Mouse (Mus musculus): ENCODE results near the gene Fggy. TPM values are rescaled to one million over a fixed set of nuclear protein-coding genes. Genes with fewer than 3 reads are reported as not detected.

Gene Fggy
- polyA plus RNA-seq, 2 experiments, result 14.9 to 19.3 TPM

DNA sequence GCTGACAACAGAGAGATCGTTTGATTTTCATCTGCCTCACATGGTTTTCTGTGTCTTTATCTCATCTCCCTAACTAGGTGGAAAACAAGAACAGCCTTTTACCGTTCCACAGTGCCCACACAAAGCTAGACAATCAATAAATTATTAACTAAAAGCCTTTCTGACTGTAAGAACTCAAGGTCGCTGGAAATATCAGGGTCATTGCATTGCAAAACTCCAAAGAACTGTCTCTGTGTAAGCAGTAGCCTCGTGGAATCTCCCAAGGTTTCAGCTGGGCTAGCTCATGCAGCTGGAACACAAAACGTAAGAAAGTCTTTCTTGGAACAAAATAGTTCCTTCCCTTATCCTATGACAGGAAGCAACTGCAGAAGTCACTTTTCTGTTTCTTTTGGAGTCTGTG, 180.9 kb downstream of the Fggy start:
- no peak overlapping the region for H3K4me3 ChIP-seq (ENCODE audit: insufficient read depth in 1 of 2, low read depth in 2 of 2, low read length in 2 of 2)
- peaks cover 0 to 15% of the 10 kb centered on the region in 2 experiments; a peak in 2 of 4 replicates for H3K4me1 ChIP-seq (replicated peaks; ENCODE audit: control insufficient read depth in 2 of 2, insufficient read depth in 2 of 2, low read length in 1 of 2)
- TF ChIP-seq EP300 (IDR thresholded peaks at IDR 0.05; ENCODE audit: low read depth) (no peak), CTCF (IDR thresholded peaks at IDR 0.05; ENCODE audit: low read depth) (no peak)
- no peaks in the 10 kb centered on the region for H3K36me3 ChIP-seq (replicated peaks; ENCODE audit: control insufficient read depth, insufficient read depth, low read depth)
- 25% methylated on average over 5 of the region's 5 CpGs for WGBS (ENCODE audit: insufficient replicate concordance)
- H3K9ac ChIP-seq (replicated peaks), result no peak overlapping the region
- no peak overlapping the region for H3K27ac ChIP-seq
- peak; percentile 10 to 16 (median 11) for DNase-seq (ENCODE audit: low read depth in 3 of 3, low spot score in 3 of 3)
- H3K9me3 ChIP-seq (ENCODE audit: control insufficient read depth, low read length), result no peaks in the 10 kb centered on the region
- ATAC-seq (ENCODE audit: insufficient read depth), result peak; percentile 55; the same call in 1 of the 2 replicates
- no peaks in the 10 kb centered on the region for H3K27me3 ChIP-seq (ENCODE audit: control insufficient read depth, insufficient read depth, low read length)
- H3K4me2 ChIP-seq (ENCODE audit: low read depth), result no peak overlapping the region

DNA sequence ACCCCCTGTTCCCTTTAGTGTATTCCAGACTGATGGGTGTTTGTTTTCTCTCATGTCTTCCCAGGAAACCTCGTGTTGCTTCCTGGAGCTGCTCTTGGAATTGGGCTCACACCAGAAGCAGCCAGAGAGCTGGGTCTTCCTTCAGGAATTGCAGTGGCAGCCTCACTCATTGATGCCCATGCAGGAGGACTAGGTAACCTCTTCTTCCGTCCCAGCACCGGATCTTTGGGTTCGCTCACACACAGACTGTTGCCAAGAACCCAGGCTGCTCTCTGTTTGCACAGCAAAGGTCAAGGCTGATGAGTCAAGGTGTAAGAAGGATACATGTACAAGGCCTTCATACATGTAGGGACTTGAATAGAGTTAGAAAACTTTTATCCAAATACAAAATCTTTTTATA, 181.4 kb downstream of the Fggy start:
- ATAC-seq (ENCODE audit: insufficient read depth) (no peak), DNase-seq (ENCODE audit: low read depth in 3 of 3, low spot score in 3 of 3) (no peak)
- TF ChIP-seq CTCF (IDR thresholded peaks at IDR 0.05; ENCODE audit: low read depth), result no peak
- TF ChIP-seq EP300 (IDR thresholded peaks at IDR 0.05; ENCODE audit: low read depth), result no peak
- Histone ChIP-seq H3K36me3 (replicated peaks; ENCODE audit: control insufficient read depth, insufficient read depth, low read depth) (no peaks in the 10 kb centered on the region), H3K4me3 (ENCODE audit: insufficient read depth in 1 of 2, low read depth in 2 of 2, low read length in 2 of 2) (no peak overlapping the region), H3K9ac (replicated peaks) (no peak overlapping the region), H3K9me3 (ENCODE audit: control insufficient read depth, low read length) (no peaks in the 10 kb centered on the region), H3K4me2 (ENCODE audit: low read depth) (no peak overlapping the region), H3K27ac (no peak overlapping the region), H3K27me3 (ENCODE audit: control insufficient read depth, insufficient read depth, low read length) (no peaks in the 10 kb centered on the region), H3K4me1 (replicated peaks; ENCODE audit: control insufficient read depth in 2 of 2, insufficient read depth in 2 of 2, low read length in 1 of 2) (peaks cover 0 to 15% of the 10 kb centered on the region in 2 experiments; a peak in 2 of 4 replicates)
- WGBS (ENCODE audit: insufficient replicate concordance), result 58% methylated on average over 4 of the region's 4 CpGs

DNA sequence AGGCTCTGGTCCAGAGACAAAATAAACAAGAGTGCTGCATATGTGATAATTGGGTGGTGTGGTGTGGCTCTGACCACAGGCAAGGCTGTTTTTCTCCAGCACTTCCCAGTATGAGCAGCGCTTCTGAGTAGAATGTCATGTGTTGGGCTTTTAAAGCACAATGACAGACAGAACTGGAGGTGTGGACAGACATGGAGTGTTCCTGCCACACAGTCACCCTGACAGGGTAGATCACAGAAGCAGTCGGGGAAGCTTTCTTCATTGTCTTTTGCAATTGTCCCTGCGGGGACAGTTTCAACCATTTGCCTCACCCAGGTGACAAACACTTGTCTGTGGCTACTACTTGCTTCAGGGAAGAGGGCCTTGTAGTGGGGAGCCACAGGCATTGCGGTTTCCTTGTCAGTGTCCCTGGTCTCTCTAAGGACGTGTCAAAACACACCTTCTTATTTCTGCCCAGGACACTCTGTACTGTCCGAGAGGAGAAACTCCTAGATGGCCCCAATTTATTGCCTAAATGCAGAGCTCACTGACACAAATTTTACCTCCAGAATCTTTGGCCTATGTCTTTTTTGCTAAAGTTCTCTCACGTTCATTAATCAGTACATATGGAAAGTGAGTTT, 183.9 kb downstream of the Fggy start:
- ATAC-seq (ENCODE audit: insufficient read depth) (no peak), DNase-seq (ENCODE audit: low read depth in 3 of 3, low spot score in 3 of 3) (peak in 1 of 3 experiments; percentile 3)
- Histone ChIP-seq H3K9ac (replicated peaks) (no peak overlapping the region), H3K27me3 (ENCODE audit: control insufficient read depth, insufficient read depth, low read length) (no peaks in the 10 kb centered on the region), H3K36me3 (replicated peaks; ENCODE audit: control insufficient read depth, insufficient read depth, low read depth) (no peaks in the 10 kb centered on the region), H3K4me2 (ENCODE audit: low read depth) (no peak overlapping the region), H3K9me3 (ENCODE audit: control insufficient read depth, low read length) (no peaks in the 10 kb centered on the region), H3K4me1 (replicated peaks; ENCODE audit: control insufficient read depth in 2 of 2, insufficient read depth in 2 of 2, low read length in 1 of 2) (peaks cover 0 to 13% of the 10 kb centered on the region in 2 experiments; a peak in 2 of 4 replicates), H3K27ac (no peak overlapping the region), H3K4me3 (ENCODE audit: insufficient read depth in 1 of 2, low read depth in 2 of 2, low read length in 2 of 2) (no peak overlapping the region)
- TF ChIP-seq EP300 (IDR thresholded peaks at IDR 0.05; ENCODE audit: low read depth) (no peak), CTCF (IDR thresholded peaks at IDR 0.05; ENCODE audit: low read depth) (no peak)
- 22% methylated on average over 7 of the region's 7 CpGs for WGBS (ENCODE audit: insufficient replicate concordance)

DNA sequence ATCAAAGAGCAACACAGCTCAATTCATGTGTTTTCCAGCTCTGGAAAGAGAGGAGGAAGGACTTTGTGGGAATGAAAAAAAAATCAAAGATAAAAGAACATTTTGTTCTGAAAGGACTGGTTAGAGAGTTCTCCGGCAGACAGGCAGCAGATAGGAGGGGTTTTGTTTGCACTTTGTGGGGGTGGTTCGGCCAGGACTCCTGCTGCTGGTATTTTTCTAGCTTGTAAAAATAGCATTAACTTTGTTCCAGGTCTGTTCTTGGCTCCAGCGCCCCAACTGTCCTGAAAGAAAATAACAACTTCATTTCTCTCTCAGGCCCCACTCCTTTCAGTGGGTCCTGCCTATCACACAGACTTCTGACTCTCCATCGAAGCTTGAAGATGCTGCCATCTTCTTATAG, 185.7 kb downstream of the Fggy start:
- no peaks in the 10 kb centered on the region for H3K9me3 ChIP-seq (ENCODE audit: control insufficient read depth, low read length)
- ATAC-seq (ENCODE audit: insufficient read depth), result no peak
- H3K4me3 ChIP-seq (ENCODE audit: insufficient read depth in 1 of 2, low read depth in 2 of 2, low read length in 2 of 2), result no peak overlapping the region
- H3K27ac ChIP-seq, result no peak overlapping the region
- no peak overlapping the region for H3K9ac ChIP-seq (replicated peaks)
- no peak overlapping the region for H3K4me2 ChIP-seq (ENCODE audit: low read depth)
- DNase-seq (ENCODE audit: low read depth in 3 of 3, low spot score in 3 of 3), result no peak
- TF ChIP-seq EP300 (IDR thresholded peaks at IDR 0.05; ENCODE audit: low read depth) (no peak), CTCF (IDR thresholded peaks at IDR 0.05; ENCODE audit: low read depth) (no peak)
- no peaks in the 10 kb centered on the region for H3K36me3 ChIP-seq (replicated peaks; ENCODE audit: control insufficient read depth, insufficient read depth, low read depth)
- H3K4me1 ChIP-seq (replicated peaks; ENCODE audit: control insufficient read depth in 2 of 2, insufficient read depth in 2 of 2, low read length in 1 of 2), result peaks cover 0 to 11% of the 10 kb centered on the region in 2 experiments; a peak in 2 of 4 replicates
- H3K27me3 ChIP-seq (ENCODE audit: control insufficient read depth, insufficient read depth, low read length), result no peaks in the 10 kb centered on the region
- 44% methylated on average over 4 of the region's 4 CpGs for WGBS (ENCODE audit: insufficient replicate concordance)

DNA sequence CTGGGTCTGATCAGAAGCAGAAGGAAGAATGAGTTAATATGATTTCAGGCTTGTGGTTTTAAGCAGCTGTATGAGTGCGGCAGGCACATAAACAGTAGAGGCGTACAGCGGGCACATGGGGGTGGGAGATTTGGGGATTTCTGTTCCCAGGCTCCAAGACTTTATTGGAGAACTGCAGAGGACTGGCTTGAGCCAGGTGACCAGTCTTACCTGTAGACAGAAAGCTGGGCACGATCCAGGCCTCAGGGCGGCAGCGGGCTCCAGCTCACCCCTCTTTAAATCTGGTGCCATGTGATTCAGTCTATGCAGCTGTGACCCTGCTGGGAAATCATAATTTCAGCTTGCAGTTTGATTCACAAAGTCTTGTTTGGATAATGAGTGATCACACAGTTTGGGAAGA, 189.6 kb downstream of the Fggy start:
- Histone ChIP-seq H3K9ac (replicated peaks) (no peak overlapping the region), H3K27me3 (ENCODE audit: control insufficient read depth, insufficient read depth, low read length) (no peaks in the 10 kb centered on the region), H3K36me3 (replicated peaks; ENCODE audit: control insufficient read depth, insufficient read depth, low read depth) (no peaks in the 10 kb centered on the region), H3K4me3 (ENCODE audit: insufficient read depth in 1 of 2, low read depth in 2 of 2, low read length in 2 of 2) (no peak overlapping the region), H3K4me1 (replicated peaks; ENCODE audit: control insufficient read depth in 2 of 2, insufficient read depth in 2 of 2, low read length in 1 of 2) (peaks cover 0 to 2% of the 10 kb centered on the region in 2 experiments; a peak in 1 of 4 replicates), H3K4me2 (ENCODE audit: low read depth) (no peak overlapping the region), H3K27ac (no peak overlapping the region), H3K9me3 (ENCODE audit: control insufficient read depth, low read length) (no peaks in the 10 kb centered on the region)
- WGBS (ENCODE audit: insufficient replicate concordance), result 69% methylated on average over 6 of the region's 6 CpGs
- ATAC-seq (ENCODE audit: insufficient read depth) (no peak), DNase-seq (ENCODE audit: low read depth in 3 of 3, low spot score in 3 of 3) (no peak)
- TF ChIP-seq EP300 (IDR thresholded peaks at IDR 0.05; ENCODE audit: low read depth) (no peak), CTCF (IDR thresholded peaks at IDR 0.05; ENCODE audit: low read depth) (no peak)

All from liver, embryonic 14.5 days (tissue).